Mouse (Mus musculus) intestine, embryonic 15.5 days (tissue): ENCODE data around the gene Abca15. TPM values are rescaled to one million over a fixed set of nuclear protein-coding genes. Genes with fewer than 3 reads are reported as not detected.
"Not testable (repeated sequence)": the region's sequence is repeated elsewhere in the genome, so short reads cannot be mapped to it uniquely, and the experiment has no call there.

ENCODE experiments used
- ATAC-seq: fragments of 200-750 bp; cut with Nextera tagmentation; 2 replicates; pipeline ENCODE4 v1.8.0; 2017; ENCODE audit warnings: moderate TSS enrichment, moderate library complexity
- H3K27ac ChIP-seq: fragments of 300-500 bp; sonication (generic); 2 replicates; pipeline ENCODE4 v1.5.1; 2015; ENCODE audit warnings: mild to moderate bottlenecking, inconsistent platforms
- H3K27me3 ChIP-seq: fragments of 300-500 bp; sonication (generic); replicated peaks from 2 replicates; pipeline ENCODE4 v1.6.1; 2015; ENCODE audit warnings: inconsistent platforms
- H3K36me3 ChIP-seq: fragments of 300-500 bp; sonication (generic); 2 replicates; pipeline ENCODE4 v1.6.1; 2015; ENCODE audit warnings: inconsistent platforms
- H3K4me1 ChIP-seq: fragments of 300-500 bp; sonication (generic); replicated peaks from 2 replicates; pipeline ENCODE4 v1.6.1; 2015; ENCODE audit warnings: inconsistent platforms
- H3K4me2 ChIP-seq: fragments of 300-500 bp; sonication (generic); replicated peaks from 2 replicates; pipeline ENCODE4 v1.6.1; 2015; ENCODE audit warnings: mild to moderate bottlenecking, inconsistent platforms
- H3K4me3 ChIP-seq: fragments of 300-500 bp; sonication (generic); replicated peaks from 2 replicates; pipeline ENCODE4 v1.5.1; 2015; ENCODE audit warnings: inconsistent platforms
- H3K9ac ChIP-seq: fragments of 300-500 bp; sonication (generic); 2 replicates; pipeline ENCODE4 v1.6.1; 2015; ENCODE audit warnings: inconsistent platforms
- H3K9me3 ChIP-seq: fragments of 300-500 bp; sonication (generic); 2 replicates; pipeline ENCODE4 v1.6.1; 2016; ENCODE audit warnings: inconsistent platforms
- WGBS: fragments of 180-500 bp; shearing (Covaris S2); methylation state at CpG from one replicate; pipeline ENCODE4 v1.1.7; 2015; 5-methylcytosine and 5-hydroxymethylcytosine counted together
- polyA plus RNA-seq: library from polyadenylated mRNA; unstranded; fragments of >200 nt; fragmentation: Nextera tagmentation; extraction: Ambion mirVana; gene quantifications from 2 replicates; pipeline ENCODE4 v1.2.1, GENCODE M21; 2015

Abca15 gene
- polyA plus RNA-seq: not detected in 2 replicates

- H3K27ac ChIP-seq: no peak within 1 kb of the TSS
- no peak within 1 kb of the TSS for H3K9ac ChIP-seq
- H3K4me3 ChIP-seq: no peak within 1 kb of the TSS
- no peaks in the 10 kb centered on the region for H3K9me3 ChIP-seq
- 77% methylated on average over 22 of the region's 22 CpGs for WGBS
- no peaks in the 10 kb centered on the region for H3K36me3 ChIP-seq
- H3K4me2 ChIP-seq: peak within 1 kb of the TSS; percentile 57
- H3K4me1 ChIP-seq: 0 out of 2 replicates have a peak, but pooled peaks cover 5% of the 10 kb centered on the region
- no peak for ATAC-seq
- H3K27me3 ChIP-seq: no peaks in the 10 kb centered on the region
These were observed at the start of gene Abca15 for GRCm38 (mm10) chr7:120328087-120328793. TSS of gene Abca15 (plus strand) at chr7:120328670.

GRCm38 (mm10) chr7:120285286-120285685 lies 43.2 kb upstream of the Abca15 start:
- Histone ChIP-seq H3K36me3 (no peaks in the 10 kb centered on the region), H3K27ac (no peak overlapping the region), H3K4me3 (no peak overlapping the region), H3K4me2 (no peak overlapping the region), H3K27me3 (no peaks in the 10 kb centered on the region), H3K4me1 (no peaks in the 10 kb centered on the region), H3K9ac (no peak overlapping the region), H3K9me3 (no peaks in the 10 kb centered on the region)
- WGBS: 58% methylated on average over 3 of the region's 3 CpGs
- no peak for ATAC-seq

DNA sequence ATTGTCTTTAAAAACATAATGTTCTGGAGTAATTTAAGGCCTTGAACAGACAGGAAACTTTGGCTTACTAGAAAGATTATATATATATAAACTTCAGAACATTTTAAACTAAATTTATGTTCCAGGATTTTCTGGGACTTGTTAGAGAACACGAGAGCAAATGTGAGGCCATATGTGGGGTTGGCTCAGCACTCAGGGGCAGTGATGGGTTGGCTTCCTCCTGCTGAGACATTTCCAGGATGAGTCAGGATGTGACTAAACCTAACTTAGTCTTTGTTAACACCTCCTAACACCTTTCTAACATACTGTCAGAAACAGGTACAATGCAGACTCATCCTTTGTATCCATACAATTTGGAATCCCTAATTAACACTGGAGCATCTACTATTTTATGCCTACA lies 12.4 kb upstream of the Abca15 start:
- Histone ChIP-seq H3K36me3 (no peaks in the 10 kb centered on the region), H3K27ac (no peak overlapping the region), H3K27me3 (no peaks in the 10 kb centered on the region), H3K4me2 (no peak overlapping the region), H3K4me3 (no peak overlapping the region), H3K9ac (no peak overlapping the region), H3K9me3 (no peaks in the 10 kb centered on the region), H3K4me1 (no peaks in the 10 kb centered on the region)
- no peak for ATAC-seq
- 74% methylated on average over 1 of the region's 1 CpGs for WGBS

GRCm38 (mm10) chr7:120322963-120323362 lies 5.5 kb upstream of the Abca15 start:
- 33% methylated on average over 4 of the region's 4 CpGs for WGBS
- Histone ChIP-seq H3K27me3 (no peaks in the 10 kb centered on the region), H3K36me3 (no peaks in the 10 kb centered on the region), H3K27ac (no peak overlapping the region), H3K9ac (no peak overlapping the region), H3K4me1 (0 out of 2 replicates have a peak, but pooled peaks cover 4% of the 10 kb centered on the region), H3K4me3 (no peak overlapping the region), H3K9me3 (no peaks in the 10 kb centered on the region), H3K4me2 (no peak overlapping the region)
- no peak for ATAC-seq

DNA sequence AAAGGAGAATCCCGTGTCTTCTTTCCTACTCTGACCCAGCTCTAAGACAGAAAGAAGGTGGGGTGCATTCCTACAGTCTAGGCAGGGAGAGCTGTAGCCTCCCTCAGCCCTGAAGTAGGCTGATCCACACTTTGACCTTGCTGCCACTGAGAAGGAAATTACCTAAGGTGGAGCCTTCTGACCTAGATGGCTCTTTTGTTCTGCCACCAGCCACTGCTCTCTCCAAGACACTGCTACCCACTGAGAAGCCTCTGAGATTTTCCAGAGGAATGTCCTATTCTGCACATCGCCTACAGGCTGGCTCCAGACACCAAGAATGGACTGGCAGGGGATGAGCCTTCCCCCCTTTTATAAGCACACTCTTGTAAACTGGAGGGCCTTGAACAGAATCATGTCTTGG lies 2.6 kb upstream of the Abca15 start:
- not testable (repeated sequence) for H3K36me3 ChIP-seq, H3K9ac ChIP-seq, H3K27me3 ChIP-seq, ATAC-seq, H3K4me2 ChIP-seq, H3K27ac ChIP-seq, H3K4me3 ChIP-seq, H3K9me3 ChIP-seq, H3K4me1 ChIP-seq
- 68% methylated on average over 2 of the region's 2 CpGs for WGBS

DNA sequence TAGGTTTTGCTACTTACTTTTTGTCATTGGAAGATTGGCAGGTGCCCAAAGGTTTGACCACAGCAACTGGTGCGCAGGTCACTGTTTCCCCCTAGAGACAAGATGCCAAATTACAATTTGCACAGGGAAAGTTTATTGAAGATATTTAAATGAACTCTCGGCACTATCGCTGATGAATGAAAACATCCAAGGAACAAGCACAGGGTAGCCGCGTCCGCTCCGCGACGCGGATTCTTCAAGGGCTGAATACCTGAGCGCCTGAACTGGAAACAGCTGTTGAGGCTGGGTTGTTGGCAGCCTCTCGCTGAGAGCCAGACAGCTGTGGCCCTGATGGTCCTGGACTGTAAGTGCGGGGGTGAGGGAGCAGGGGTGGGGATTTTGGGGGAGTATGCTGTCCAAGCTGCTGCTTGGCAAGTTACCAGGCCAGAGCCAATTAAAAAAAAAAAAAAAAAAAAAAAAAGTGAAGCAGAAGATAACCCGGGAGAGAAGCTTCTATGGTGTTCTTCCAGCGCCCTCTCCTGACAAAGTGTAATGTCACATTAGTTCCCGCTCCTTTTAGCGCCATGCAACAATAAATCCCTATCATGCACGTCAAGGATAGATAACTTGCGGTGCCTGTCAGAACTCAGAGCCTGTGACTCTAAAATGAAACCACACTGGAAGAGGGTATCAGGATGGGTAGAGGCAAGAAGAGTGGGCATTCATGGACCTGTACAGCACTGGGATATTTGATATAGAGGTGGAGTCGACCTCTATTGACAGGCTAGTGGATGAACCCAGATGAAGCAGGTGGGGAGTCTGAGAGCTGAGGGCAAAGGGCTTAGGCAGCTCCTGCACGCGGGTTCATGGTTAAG lies 1.0 kb upstream of the Abca15 start:
- 0 out of 2 replicates have a peak overlapping the region, but pooled peaks have one; percentile 9 for H3K4me3 ChIP-seq
- H3K9me3 ChIP-seq: no peaks in the 10 kb centered on the region
- ATAC-seq: peak; percentile 65
- no peak overlapping the region for H3K27ac ChIP-seq
- 16% methylated on average over 22 of the region's 22 CpGs for WGBS
- H3K4me1 ChIP-seq: 0 out of 2 replicates have a peak, but pooled peaks cover 5% of the 10 kb centered on the region
- no peaks in the 10 kb centered on the region for H3K36me3 ChIP-seq
- no peak overlapping the region for H3K9ac ChIP-seq
- no peaks in the 10 kb centered on the region for H3K27me3 ChIP-seq
- H3K4me2 ChIP-seq: peak overlapping the region; percentile 57

- Histone ChIP-seq H3K27ac (no peak overlapping the region), H3K4me2 (no peak overlapping the region), H3K9ac (no peak overlapping the region), H3K27me3 (no peaks in the 10 kb centered on the region), H3K4me3 (no peak overlapping the region), H3K4me1 (no peaks in the 10 kb centered on the region), H3K36me3 (no peaks in the 10 kb centered on the region), H3K9me3 (no peaks in the 10 kb centered on the region)
- WGBS: 36% methylated on average over 13 of the region's 13 CpGs
- ATAC-seq: no peak
These were observed 32.7 kb downstream of the Abca15 start for GRCm38 (mm10) chr7:120361159-120361558.

- Histone ChIP-seq H3K36me3 (no peaks in the 10 kb centered on the region), H3K4me2 (no peak within 1 kb of the TSS), H3K27me3 (no peaks in the 10 kb centered on the region), H3K27ac (no peak within 1 kb of the TSS), H3K4me3 (no peak within 1 kb of the TSS), H3K9me3 (no peaks in the 10 kb centered on the region), H3K9ac (no peak within 1 kb of the TSS), H3K4me1 (no peaks in the 10 kb centered on the region)
- WGBS: 73% methylated on average over 10 of the region's 10 CpGs
- ATAC-seq: no peak
These were observed 81.0 kb downstream of the Abca15 start, which contains the start of gene Abca16 for GRCm38 (mm10) chr7:120409447-120409846. TSS of gene Abca16 (plus strand) at chr7:120409647.

DNA sequence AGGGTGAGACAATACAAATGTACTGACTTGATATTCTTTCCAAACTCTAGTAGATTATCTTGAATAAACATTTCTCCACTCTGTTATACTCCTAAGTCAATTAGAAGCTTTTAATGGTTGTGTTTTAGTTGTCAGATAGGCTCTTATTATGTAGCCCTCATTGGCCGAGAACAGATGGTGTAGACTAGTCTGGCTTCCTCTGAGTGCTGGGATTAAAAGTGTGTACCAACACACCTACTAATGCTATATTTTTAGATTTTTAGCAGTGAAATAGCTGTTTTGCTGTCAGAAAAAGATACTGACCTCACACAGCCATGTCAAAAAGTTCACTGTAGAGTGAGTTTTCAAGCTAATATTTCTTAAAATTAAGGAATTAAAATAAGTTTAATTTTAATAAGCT lies 83.9 kb downstream of the Abca15 start:
- no peak overlapping the region for H3K9ac ChIP-seq
- H3K27ac ChIP-seq: no peak overlapping the region
- no peaks in the 10 kb centered on the region for H3K36me3 ChIP-seq
- 75% methylated on average over 1 of the region's 1 CpGs for WGBS
- H3K4me1 ChIP-seq: no peaks in the 10 kb centered on the region
- no peak overlapping the region for H3K4me3 ChIP-seq
- no peak for ATAC-seq
- no peak overlapping the region for H3K4me2 ChIP-seq
- H3K9me3 ChIP-seq: no peaks in the 10 kb centered on the region
- H3K27me3 ChIP-seq: no peaks in the 10 kb centered on the region

DNA sequence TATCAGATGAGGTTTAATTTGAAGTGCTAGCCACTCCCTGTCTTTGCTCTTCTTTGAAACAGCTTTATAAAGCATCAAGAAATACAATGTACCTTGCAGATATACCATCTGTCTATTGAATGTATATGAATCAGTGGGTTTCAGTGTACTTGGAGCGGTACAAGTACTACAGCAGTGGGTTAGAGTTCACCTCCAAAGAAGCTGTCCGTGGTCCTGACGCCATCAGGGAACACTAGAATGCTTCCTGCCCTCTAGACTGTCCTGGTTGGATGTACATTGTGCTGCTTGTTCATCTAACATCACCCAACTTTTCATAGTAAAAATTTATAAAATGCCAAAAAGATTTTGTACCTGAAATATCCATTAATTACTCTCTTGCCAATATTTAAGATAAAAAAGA lies 98.2 kb downstream of the Abca15 start:
- no peak overlapping the region for H3K4me3 ChIP-seq
- H3K36me3 ChIP-seq: no peaks in the 10 kb centered on the region
- no peak overlapping the region for H3K9ac ChIP-seq
- ATAC-seq: no peak
- WGBS: 15% methylated on average over 3 of the region's 3 CpGs
- no peak overlapping the region for H3K27ac ChIP-seq
- no peaks in the 10 kb centered on the region for H3K27me3 ChIP-seq
- no peak overlapping the region for H3K4me2 ChIP-seq
- H3K4me1 ChIP-seq: no peaks in the 10 kb centered on the region
- H3K9me3 ChIP-seq: no peaks in the 10 kb centered on the region

GRCm38 (mm10) chr7:120431464-120431863 lies 103.0 kb downstream of the Abca15 start:
- no peaks in the 10 kb centered on the region for H3K4me1 ChIP-seq
- H3K27me3 ChIP-seq: no peaks in the 10 kb centered on the region
- ATAC-seq: no peak
- H3K9ac ChIP-seq: no peak overlapping the region
- H3K4me2 ChIP-seq: no peak overlapping the region
- no peak overlapping the region for H3K27ac ChIP-seq
- H3K9me3 ChIP-seq: no peaks in the 10 kb centered on the region
- H3K36me3 ChIP-seq: no peaks in the 10 kb centered on the region
- no peak overlapping the region for H3K4me3 ChIP-seq
